Mouse (Mus musculus): ENCODE measurements around the gene Reep3. TPM values are rescaled to one million over a fixed set of nuclear protein-coding genes. Genes with fewer than 3 reads are reported as not detected.

Reep3 gene
- polyA plus RNA-seq, 1 experiment from 2014 or later: 29.3 TPM

DNA sequence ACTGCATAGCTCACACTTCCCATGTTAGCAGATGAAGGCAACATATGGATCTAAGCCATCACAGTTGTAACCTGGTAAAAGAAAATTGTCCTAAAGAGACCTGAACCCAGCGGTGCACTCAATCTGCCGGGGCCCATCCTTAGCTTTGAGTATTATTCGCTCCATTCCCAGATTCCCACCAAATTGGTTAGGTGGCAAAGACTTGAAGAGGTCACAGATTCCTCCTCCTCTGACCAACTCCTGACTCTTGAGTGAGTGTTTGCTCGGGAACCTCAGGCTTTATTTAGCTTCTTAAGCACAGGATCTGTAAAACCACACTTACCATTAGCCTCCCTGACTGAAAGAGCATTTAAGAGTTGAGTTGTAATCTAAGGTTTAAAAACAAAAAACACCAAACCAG, 24.1 kb downstream of the Reep3 start:
- H3K4me2 ChIP-seq (ENCODE audit: low read depth, low read length): no peak overlapping the region
- no peak for ATAC-seq (replicated peaks; ENCODE audit: insufficient number of reproducible peaks, low FRiP score, low TSS enrichment, low read depth)
- no peak overlapping the region for H3K9ac ChIP-seq (replicated peaks; ENCODE audit: low read length)

GRCm38 (mm10) chr10:67071884-67072283, 24.9 kb downstream of the Reep3 start:
- 86% methylated on average over 5 of the region's 5 CpGs for WGBS
- Histone ChIP-seq H3K27ac (replicated peaks; ENCODE audit: low read depth, low read length) (no peak overlapping the region), H3K9ac (replicated peaks; ENCODE audit: low read length) (no peak overlapping the region), H3K4me3 (ENCODE audit: low read depth, low read length) (no peak overlapping the region), H3K36me3 (replicated peaks; ENCODE audit: control insufficient read depth, insufficient read depth, low read depth, low read length) (no peaks in the 10 kb centered on the region), H3K27me3 (ENCODE audit: control insufficient read depth, insufficient read depth, low read length) (no peaks in the 10 kb centered on the region), H3K9me3 (replicated peaks; ENCODE audit: control insufficient read depth, low read length) (no peaks in the 10 kb centered on the region), H3K4me2 (ENCODE audit: low read depth, low read length) (no peak overlapping the region), H3K4me1 (ENCODE audit: control insufficient read depth, insufficient read depth, low read length) (no peaks in the 10 kb centered on the region)
- DNase-seq (ENCODE audit: low spot score): no peak
- no peak for ATAC-seq (replicated peaks; ENCODE audit: insufficient number of reproducible peaks, low FRiP score, low TSS enrichment, low read depth)

More for the DNA sequence above, 24.1 kb downstream of the Reep3 start:
- no peak overlapping the region for H3K4me3 ChIP-seq (ENCODE audit: low read depth, low read length)
- WGBS: 92% methylated on average over 4 of the region's 4 CpGs
- H3K27me3 ChIP-seq (ENCODE audit: control insufficient read depth, insufficient read depth, low read length): no peaks in the 10 kb centered on the region
- no peaks in the 10 kb centered on the region for H3K9me3 ChIP-seq (replicated peaks; ENCODE audit: control insufficient read depth, low read length)
- no peak overlapping the region for H3K27ac ChIP-seq (replicated peaks; ENCODE audit: low read depth, low read length)
- no peaks in the 10 kb centered on the region for H3K36me3 ChIP-seq (replicated peaks; ENCODE audit: control insufficient read depth, insufficient read depth, low read depth, low read length)
- H3K4me1 ChIP-seq (ENCODE audit: control insufficient read depth, insufficient read depth, low read length): no peaks in the 10 kb centered on the region
- DNase-seq (ENCODE audit: low spot score): no peak

DNA sequence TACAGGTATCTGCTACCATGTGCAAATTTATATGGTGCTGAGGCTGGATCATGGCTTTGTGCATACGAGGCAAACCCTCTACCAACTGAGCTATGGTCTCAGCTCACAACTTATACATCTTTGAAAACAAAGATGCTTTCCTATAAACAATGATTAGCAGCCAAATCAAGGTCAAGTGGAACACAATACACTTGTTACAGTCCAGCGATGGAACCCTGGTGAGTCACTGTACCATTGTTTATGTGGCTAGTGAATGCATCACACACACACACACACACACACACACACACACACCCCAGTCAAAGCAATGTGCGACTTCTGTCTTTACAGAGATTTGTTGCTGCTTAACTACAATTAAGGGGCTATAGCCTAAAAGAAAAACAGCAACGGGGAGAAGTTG, 25.4 kb downstream of the Reep3 start:
- no peaks in the 10 kb centered on the region for H3K36me3 ChIP-seq (replicated peaks; ENCODE audit: control insufficient read depth, insufficient read depth, low read depth, low read length)
- H3K4me3 ChIP-seq (ENCODE audit: low read depth, low read length): no peak overlapping the region
- no peaks in the 10 kb centered on the region for H3K9me3 ChIP-seq (replicated peaks; ENCODE audit: control insufficient read depth, low read length)
- no peak overlapping the region for H3K27ac ChIP-seq (replicated peaks; ENCODE audit: low read depth, low read length)
- 90% methylated on average over 4 of the region's 4 CpGs for WGBS
- H3K4me1 ChIP-seq (ENCODE audit: control insufficient read depth, insufficient read depth, low read length): no peaks in the 10 kb centered on the region
- H3K27me3 ChIP-seq (ENCODE audit: control insufficient read depth, insufficient read depth, low read length): no peaks in the 10 kb centered on the region
- no peak overlapping the region for H3K4me2 ChIP-seq (ENCODE audit: low read depth, low read length)
- no peak for ATAC-seq (replicated peaks; ENCODE audit: insufficient number of reproducible peaks, low FRiP score, low TSS enrichment, low read depth)
- no peak for DNase-seq (ENCODE audit: low spot score)
- H3K9ac ChIP-seq (replicated peaks; ENCODE audit: low read length): no peak overlapping the region

DNA sequence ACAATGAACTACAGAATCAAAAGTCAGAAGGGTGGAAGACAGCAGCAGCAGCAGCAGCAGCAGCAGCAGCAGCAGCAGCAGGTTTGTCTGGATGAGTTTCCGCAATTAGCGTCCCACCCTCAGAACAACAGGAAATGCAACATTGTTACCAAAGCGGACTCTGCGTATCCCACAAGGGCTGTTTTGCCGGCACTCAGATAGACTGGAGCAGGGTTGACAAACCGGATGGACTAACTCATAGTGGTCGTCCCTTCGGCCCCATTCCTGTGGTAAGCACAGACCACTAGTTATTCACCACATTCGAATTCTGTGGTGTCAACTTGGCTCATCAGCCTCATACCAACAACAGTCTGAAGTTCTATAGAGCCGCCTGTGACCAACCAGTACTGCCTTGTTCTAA, 27.7 kb downstream of the Reep3 start:
- ATAC-seq (replicated peaks; ENCODE audit: insufficient number of reproducible peaks, low FRiP score, low TSS enrichment, low read depth) (no peak), DNase-seq (ENCODE audit: low spot score) (no peak)
- H3K36me3 ChIP-seq (replicated peaks; ENCODE audit: control insufficient read depth, insufficient read depth, low read depth, low read length): no peaks in the 10 kb centered on the region
- no peak overlapping the region for H3K4me2 ChIP-seq (ENCODE audit: low read depth, low read length)
- H3K27me3 ChIP-seq (ENCODE audit: control insufficient read depth, insufficient read depth, low read length): no peaks in the 10 kb centered on the region
- H3K27ac ChIP-seq (replicated peaks; ENCODE audit: low read depth, low read length): no peak overlapping the region
- H3K9ac ChIP-seq (replicated peaks; ENCODE audit: low read length): no peak overlapping the region
- no peaks in the 10 kb centered on the region for H3K9me3 ChIP-seq (replicated peaks; ENCODE audit: control insufficient read depth, low read length)
- no peaks in the 10 kb centered on the region for H3K4me1 ChIP-seq (ENCODE audit: control insufficient read depth, insufficient read depth, low read length)
- WGBS: 87% methylated on average over 10 of the region's 10 CpGs
- no peak overlapping the region for H3K4me3 ChIP-seq (ENCODE audit: low read depth, low read length)

- WGBS: 76% methylated on average over 3 of the region's 3 CpGs
- H3K27me3 ChIP-seq (ENCODE audit: control insufficient read depth, insufficient read depth, low read length): no peaks in the 10 kb centered on the region
Measured at GRCm38 (mm10) chr10:67066421-67066820, 30.3 kb downstream of the Reep3 start.

DNA sequence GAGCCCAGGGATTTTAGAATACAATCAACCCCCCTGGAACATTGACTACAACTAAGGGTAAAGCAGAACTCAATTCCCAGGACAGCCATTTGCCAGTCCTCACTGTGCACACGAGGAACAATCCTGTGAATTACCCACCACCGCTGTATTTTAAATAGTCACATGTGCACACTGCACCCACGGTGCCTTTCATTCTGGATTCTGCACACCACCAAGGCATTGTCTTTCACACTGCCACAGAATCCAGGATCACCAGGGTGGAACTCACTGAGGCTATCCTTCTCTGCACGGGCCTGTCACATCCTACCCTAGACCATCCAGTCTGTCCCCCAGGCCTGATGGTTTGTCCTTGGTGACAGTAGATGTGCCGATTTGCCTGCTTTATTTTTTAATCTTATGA, 30.8 kb downstream of the Reep3 start:
- Histone ChIP-seq H3K27ac (replicated peaks; ENCODE audit: low read depth, low read length) (no peak overlapping the region), H3K36me3 (replicated peaks; ENCODE audit: control insufficient read depth, insufficient read depth, low read depth, low read length) (no peaks in the 10 kb centered on the region), H3K9me3 (replicated peaks; ENCODE audit: control insufficient read depth, low read length) (no peaks in the 10 kb centered on the region), H3K9ac (replicated peaks; ENCODE audit: low read length) (no peak overlapping the region), H3K4me2 (ENCODE audit: low read depth, low read length) (no peak overlapping the region), H3K27me3 (ENCODE audit: control insufficient read depth, insufficient read depth, low read length) (no peaks in the 10 kb centered on the region), H3K4me1 (ENCODE audit: control insufficient read depth, insufficient read depth, low read length) (no peaks in the 10 kb centered on the region), H3K4me3 (ENCODE audit: low read depth, low read length) (no peak overlapping the region)
- no peak for ATAC-seq (replicated peaks; ENCODE audit: insufficient number of reproducible peaks, low FRiP score, low TSS enrichment, low read depth)
- DNase-seq (ENCODE audit: low spot score): no peak
- WGBS: 68% methylated on average over 5 of the region's 5 CpGs

More at GRCm38 (mm10) chr10:67066421-67066820, 30.3 kb downstream of the Reep3 start:
- Histone ChIP-seq H3K27ac (replicated peaks; ENCODE audit: low read depth, low read length) (no peak overlapping the region), H3K4me3 (ENCODE audit: low read depth, low read length) (no peak overlapping the region), H3K36me3 (replicated peaks; ENCODE audit: control insufficient read depth, insufficient read depth, low read depth, low read length) (no peaks in the 10 kb centered on the region), H3K9ac (replicated peaks; ENCODE audit: low read length) (no peak overlapping the region), H3K4me1 (ENCODE audit: control insufficient read depth, insufficient read depth, low read length) (no peaks in the 10 kb centered on the region), H3K9me3 (replicated peaks; ENCODE audit: control insufficient read depth, low read length) (no peaks in the 10 kb centered on the region), H3K4me2 (ENCODE audit: low read depth, low read length) (no peak overlapping the region)
- DNase-seq (ENCODE audit: low spot score) (no peak), ATAC-seq (replicated peaks; ENCODE audit: insufficient number of reproducible peaks, low FRiP score, low TSS enrichment, low read depth) (no peak)

GRCm38 (mm10) chr10:67065277-67065887, 31.4 kb downstream of the Reep3 start:
- no peak overlapping the region for H3K9ac ChIP-seq (replicated peaks; ENCODE audit: low read length)
- no peak overlapping the region for H3K4me2 ChIP-seq (ENCODE audit: low read depth, low read length)
- H3K4me3 ChIP-seq (ENCODE audit: low read depth, low read length): no peak overlapping the region
- no peak overlapping the region for H3K27ac ChIP-seq (replicated peaks; ENCODE audit: low read depth, low read length)
- 78% methylated on average over 7 of the region's 7 CpGs for WGBS
- DNase-seq (ENCODE audit: low spot score) (no peak), ATAC-seq (replicated peaks; ENCODE audit: insufficient number of reproducible peaks, low FRiP score, low TSS enrichment, low read depth) (no peak)
- no peaks in the 10 kb centered on the region for H3K4me1 ChIP-seq (ENCODE audit: control insufficient read depth, insufficient read depth, low read length)
- H3K36me3 ChIP-seq (replicated peaks; ENCODE audit: control insufficient read depth, insufficient read depth, low read depth, low read length): no peaks in the 10 kb centered on the region
- no peaks in the 10 kb centered on the region for H3K27me3 ChIP-seq (ENCODE audit: control insufficient read depth, insufficient read depth, low read length)
- no peaks in the 10 kb centered on the region for H3K9me3 ChIP-seq (replicated peaks; ENCODE audit: control insufficient read depth, low read length)

DNA sequence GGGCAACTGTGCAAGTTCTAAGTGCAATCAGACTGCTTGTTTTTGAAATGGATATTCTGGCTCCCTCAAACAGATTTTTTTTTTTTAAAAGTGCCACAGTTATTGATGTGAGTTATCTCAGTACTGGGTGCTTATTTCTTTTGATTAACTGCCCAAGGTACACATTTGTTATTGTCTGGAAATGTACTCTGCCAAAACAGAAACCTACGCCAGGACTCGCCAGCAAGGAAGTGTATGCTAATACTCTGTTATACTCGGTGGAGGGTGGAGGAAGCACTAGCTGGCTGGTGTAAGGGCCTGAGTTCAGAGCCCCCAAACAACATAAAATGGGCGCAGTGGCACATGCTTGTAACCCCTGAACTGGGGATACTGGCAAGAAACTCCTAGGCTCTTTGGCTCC, 34.9 kb downstream of the Reep3 start:
- Histone ChIP-seq H3K4me2 (ENCODE audit: low read depth, low read length) (no peak overlapping the region), H3K27me3 (ENCODE audit: control insufficient read depth, insufficient read depth, low read length) (no peaks in the 10 kb centered on the region), H3K4me1 (ENCODE audit: control insufficient read depth, insufficient read depth, low read length) (no peaks in the 10 kb centered on the region), H3K9ac (replicated peaks; ENCODE audit: low read length) (no peak overlapping the region), H3K9me3 (replicated peaks; ENCODE audit: control insufficient read depth, low read length) (no peaks in the 10 kb centered on the region), H3K27ac (replicated peaks; ENCODE audit: low read depth, low read length) (no peak overlapping the region), H3K4me3 (ENCODE audit: low read depth, low read length) (no peak overlapping the region), H3K36me3 (replicated peaks; ENCODE audit: control insufficient read depth, insufficient read depth, low read depth, low read length) (no peaks in the 10 kb centered on the region)
- DNase-seq (ENCODE audit: low spot score) (no peak), ATAC-seq (replicated peaks; ENCODE audit: insufficient number of reproducible peaks, low FRiP score, low TSS enrichment, low read depth) (no peak)
- WGBS: 53% methylated on average over 4 of the region's 4 CpGs
